Mouse (Mus musculus) kidney, adult 8-10 months (tissue): ENCODE data around the gene Ssr2.

Experiments
- DNase-seq, 2 experiments: peaks; one replicate each; pipeline ENCODE4 v3.0.0; 2022

The Ssr2 gene

DNA sequence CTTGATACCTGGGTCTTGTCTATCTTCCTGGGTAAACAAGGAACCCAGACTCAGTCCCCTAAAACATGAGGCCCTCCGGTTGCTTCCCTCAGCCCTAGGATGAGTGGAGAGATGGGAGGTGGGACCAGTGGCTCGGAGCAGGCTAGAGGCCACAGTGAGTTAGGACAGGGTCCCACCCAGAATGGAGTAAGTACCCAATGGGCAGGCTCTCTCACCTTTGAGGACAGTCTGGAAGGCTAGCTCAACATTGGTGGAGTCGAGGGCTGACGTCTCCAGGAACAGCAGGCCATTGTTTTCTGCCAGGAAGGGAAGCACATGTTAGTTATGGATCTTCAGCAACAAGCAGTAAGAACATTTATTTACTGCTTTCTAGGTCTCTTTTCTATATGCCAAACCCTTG, 33.2 kb upstream of the Ssr2 start:
- DNase-seq, result no peak

DNA sequence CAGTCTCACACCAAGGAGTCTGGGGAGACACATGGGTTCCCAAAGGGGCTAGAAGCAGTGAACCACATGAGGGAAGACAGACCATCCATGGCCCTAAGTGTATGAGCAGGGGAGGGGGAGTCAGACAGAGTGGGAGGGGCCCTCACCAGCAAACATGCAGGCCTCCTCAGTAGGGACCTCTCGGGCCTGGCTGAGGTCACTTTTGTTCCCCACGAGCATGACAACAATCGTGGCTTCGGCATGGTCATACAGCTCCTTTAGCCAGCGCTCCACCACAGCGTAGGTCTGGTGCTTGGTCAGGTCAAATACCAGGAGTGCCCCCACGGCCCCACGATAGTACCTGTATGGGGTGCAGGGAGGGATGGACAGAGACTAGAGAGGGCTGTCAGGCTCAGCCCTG, 32.5 kb upstream of the Ssr2 start:
- no peak for DNase-seq

DNA sequence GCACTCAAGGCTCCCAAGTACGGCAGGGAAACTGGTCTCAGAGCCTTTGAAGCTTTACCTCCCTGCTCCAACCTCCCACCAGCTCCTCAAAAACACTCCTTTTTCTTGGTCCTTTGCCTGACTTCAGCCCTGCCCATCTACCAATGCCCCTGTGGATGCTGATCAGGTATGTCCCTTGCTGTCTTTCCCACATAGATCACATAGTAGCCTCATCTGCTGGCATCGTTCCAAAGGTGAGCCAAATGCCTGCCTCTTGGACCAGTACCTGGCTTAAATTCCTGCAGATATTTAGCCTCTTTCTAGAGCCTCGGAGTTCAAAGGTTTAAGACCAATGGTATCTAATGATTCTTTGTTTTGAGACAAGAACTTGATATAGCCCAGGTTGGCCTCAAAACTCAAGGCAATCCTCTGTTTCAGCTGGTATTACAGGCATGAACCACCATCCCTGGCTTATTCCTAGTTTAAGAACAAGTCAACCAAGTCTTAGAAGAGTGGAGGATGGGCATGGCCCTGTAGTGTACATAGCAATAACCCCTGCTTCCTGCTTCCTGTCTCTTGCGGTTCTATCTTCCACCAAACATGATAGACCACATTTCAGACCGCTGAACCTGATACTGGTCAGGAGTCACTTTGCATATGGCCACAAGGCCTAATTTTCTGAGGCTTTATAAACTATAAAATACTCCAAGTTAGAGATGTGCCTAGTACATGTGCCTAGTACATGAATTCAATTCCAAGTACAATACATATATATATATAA, 31.8 kb upstream of the Ssr2 start:
- no peak for DNase-seq

DNA sequence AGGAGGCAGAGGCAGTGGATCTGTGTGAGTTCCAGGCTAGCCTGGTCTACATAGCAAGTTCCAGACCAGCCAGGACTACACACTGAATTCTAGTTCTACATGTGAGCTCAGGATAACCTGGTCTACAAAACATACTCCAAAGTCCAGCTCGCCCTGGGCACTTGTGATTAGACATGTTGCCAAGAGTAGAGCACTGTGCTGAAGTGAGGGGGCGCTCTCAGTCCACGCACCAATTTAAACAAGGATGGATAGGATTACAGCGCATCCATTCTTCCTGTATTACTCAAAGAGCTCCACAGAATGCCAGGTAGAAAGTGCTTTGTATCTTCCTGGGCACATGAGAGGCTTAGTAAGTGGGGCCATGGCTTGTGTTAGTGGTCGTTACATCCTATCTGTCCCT, 31.2 kb upstream of the Ssr2 start:
- peak in 1 of 2 experiments; percentile 40 for DNase-seq

DNA sequence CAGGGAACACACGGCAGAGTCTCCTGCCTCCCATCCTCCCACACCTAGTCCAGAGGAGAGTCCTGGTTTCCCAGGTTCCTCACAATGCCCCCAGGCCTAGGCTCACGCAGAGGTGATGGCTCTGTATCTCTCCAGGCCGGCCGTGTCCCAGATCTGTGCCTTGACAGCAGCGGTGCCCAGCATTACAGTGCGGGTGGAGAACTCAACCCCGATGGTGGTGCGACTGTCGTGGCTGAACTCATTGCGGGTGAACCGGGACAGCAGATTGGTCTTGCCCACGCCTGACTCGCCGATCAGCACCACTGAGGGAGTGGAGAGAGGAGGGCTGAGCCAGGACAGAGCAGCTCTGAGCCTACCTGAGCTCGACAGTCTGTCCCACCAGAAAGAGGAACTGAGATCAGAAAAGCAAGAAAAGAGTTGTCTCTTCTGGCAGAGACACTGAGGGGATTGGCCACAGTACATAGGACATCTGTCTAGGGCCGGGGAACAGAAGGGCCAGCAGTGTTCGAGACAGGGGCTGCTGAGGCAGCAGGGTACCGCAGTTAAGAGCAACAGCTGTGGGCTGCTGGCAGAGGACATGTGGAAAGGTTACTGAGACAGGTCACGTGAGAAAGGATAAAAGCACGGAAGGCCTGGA, 30.6 kb upstream of the Ssr2 start:
- no peak for DNase-seq

DNA sequence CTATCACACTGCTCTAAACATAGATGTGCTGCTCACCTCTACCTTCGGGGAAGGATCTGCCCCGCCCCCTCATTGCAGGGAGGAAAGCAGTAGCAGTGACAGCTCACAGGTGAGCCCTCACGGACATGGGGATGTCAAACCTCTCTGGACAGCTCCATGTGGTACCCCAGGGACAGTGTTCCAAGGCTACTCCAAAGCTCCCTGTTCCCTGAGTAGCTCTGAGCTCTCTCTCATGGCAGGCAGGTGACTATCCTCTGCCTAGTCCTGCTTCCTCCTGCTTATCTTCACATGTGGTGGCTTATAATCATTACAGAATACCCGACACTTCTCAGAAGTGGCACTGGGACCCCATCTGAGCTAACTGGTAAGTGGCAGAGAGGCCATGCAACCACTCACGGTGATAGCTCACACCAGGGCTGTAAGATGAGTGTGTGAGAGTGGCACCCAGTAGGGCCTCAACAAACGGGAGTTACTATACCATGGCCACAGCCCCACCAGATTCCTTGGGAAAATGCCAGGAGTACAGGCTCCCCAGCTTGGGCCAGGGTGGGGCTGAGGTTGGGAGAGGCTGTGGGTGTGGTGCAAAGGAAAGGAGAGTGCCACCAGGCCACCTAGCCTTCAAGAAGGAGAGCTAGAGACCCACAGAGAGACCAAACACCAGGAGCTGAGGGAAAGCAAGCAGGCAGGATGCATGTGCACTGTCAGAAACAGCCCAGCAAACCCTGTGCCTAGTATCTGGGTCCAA, 28.8 kb upstream of the Ssr2 start:
- no peak for DNase-seq

DNA sequence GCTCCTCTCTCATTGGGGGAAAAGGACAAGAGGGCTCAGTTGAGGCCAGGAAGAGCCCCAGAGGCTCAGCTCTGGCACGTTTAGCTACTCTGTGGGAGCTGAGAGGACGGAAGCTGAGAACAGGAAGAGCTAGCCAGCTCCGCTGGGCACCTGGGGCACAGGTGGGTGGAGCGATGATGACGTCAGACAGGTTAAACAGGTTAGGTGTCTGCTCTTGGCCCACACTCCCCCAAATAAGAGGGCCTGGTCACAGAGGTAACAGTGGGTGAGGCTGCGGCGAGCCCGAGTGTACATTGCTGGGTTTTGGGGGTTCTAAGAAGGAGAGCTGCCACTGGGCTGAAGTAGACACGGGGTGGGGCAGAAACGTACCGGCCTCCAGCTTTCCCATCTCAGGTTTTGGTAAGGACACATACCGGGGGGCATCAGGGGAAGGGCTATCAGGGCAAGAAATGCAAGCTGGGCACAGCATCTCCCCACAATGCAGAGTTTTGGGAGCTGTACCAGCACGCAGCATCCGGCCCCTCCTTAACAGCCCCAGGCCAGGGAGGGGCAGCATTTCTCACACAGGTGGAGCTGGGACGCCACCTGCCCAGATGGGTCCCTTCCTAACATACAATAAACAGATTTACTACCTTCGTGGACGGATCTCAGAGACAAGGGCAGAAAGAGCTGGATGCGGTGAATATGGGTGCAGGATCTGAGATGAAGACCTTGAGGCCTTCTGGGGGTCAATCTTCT, 27.3 kb upstream of the Ssr2 start, which contains the start of gene Rab25:
Rab25 (minus strand) TSS at position 121 of the 738 bp plus-strand sequence.
- DNase-seq, result peak; percentile 69 to 73

DNA sequence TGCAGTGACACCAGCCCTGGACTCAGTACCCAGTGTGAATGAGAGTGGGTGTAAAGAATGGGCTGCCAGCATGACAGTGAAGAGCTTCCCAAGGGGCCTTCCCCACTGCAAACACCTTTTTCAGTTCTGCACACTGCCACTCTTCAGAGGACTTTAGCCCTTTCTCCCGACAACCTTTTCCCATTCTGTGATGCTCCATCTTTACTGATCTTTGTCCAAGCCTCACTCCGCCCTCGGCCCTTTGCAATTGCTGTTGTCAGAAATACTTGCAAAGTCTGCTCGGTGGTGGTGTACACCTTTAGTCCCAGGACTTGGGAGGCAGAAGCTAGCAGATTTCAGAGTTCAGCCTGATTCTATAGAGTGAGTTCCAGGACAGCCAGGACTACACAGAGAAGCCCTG, 24.1 kb upstream of the Ssr2 start:
- DNase-seq, result peak in 1 of 2 experiments; percentile 40

DNA sequence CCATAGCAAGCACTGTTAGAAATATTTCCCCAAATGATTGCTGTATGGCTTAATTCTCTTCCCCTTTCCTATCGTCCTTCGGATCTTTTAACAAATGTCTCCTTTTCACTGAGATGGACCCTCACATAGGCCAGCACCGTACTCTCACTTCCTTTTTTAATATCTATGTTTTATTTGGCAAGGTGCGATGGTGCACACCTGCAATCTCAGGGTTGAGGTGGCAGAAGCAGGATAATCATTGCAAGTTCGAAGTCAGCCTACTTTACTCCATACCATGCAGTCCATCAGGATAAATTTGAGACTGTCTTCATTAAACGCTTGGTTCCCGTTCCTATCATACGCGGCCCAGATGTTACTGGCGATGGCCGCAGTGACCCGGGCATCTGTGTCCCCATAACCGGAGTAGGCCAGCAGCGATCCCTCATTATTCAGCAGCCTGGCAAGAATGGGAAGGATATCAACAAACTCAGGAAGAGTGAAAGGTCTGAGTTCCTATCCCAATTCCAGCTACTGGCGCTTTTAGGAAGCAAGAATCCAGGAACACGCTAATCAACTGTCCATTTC, 23.5 kb upstream of the Ssr2 start:
- DNase-seq, result no peak

DNA sequence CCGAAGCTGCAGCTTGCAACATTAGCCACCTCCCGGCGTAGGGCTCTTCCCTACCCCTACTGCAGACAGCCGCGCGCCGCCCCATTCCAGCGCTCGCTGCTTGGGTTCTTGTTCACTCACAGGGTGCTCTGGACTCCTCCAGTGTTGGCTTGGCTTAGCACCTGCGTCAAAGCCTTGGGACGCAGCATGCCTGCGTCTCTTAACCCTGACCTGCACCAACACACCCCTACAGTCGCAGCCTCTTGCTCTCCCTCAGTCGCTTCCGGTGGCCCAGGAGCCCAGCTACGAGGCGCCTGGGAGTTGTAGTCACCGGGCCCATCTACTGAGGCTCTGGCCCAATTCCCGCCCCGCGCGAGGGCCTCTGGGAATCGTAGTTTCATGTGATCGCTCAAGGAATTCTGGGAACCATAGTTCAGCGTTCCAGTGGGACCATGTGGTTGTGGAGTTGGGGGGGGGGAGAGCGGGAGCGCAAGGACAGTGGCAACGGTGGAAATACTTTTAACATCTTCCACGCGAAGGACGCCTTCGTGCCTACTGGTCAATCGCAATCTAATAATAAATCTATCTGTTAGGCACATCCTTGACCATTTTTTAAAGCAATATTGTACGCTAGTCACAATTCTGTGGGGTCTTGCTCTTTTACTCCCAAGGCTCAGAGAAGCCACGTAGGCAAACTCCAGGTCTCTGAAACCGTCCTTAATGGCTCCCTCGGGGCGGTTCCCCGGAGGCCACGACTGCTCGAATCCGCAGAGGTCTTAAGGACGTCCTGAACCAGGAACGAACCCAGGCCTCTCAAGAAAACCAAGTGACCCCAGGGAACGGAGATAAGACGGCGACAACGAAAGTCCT, 22.8 kb upstream of the Ssr2 start, which contains the start of gene Lamtor2:
Lamtor2 (minus strand) TSS at position 399 of the 849 bp plus-strand sequence.
- peak; percentile 99 for DNase-seq

DNA sequence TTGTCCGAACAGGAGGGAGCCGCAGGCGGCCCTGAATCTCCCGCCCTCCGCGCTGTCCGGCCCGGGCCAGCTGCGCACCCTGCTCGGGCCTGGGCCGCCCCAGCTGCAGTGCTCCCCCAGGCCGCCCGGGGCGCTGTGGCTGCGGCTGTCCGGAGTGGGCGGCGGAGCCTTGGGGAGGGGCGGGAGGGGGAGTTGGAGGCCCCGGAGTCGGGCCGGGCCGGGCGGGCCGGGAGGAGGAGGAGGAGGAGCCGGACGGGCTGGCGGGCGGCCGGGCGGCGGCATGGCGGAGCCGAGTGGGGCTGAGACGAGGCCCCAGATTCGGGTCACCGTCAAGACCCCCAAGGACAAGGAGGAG, 22.2 kb upstream of the Ssr2 start, which contains the start of gene Ubqln4:
Ubqln4 (plus strand) TSS at position 234 of the 355 bp plus-strand sequence.
- peak; percentile 85 to 91 for DNase-seq

DNA sequence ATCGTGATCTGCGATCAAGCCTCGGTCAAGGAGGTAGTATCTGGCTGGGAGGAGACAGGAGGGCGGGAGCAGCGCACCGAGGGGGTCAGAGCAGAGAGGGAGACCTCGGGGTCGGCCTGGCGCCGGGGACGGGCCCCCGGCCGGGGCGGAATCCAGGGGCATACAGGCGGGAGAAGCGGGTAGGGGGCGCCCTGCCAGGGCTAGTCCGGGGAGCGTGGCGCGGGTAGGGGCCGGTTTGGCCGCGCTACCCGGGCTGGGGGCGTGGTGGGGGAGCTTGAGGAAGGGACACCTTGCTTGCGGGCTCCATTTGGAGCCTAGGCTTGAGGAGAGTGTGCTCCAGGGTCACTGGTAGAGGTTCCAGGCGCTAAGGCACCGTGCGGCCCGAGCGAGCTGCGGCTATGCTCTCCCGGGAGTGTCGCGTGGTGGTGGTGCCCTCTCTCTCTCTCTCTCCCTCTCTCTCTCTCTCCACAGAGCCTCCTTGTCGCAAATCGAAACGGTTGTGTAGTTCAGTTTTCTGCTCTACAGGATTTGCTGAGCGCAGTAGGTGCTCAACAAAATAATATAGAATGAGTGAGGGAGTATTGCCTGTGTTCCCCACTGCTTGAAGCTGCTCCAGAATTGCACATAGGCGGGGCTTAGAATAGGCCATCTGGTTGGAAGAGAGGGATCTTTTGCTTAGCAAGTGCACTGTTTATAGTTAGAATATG, 21.6 kb upstream of the Ssr2 start:
- no peak for DNase-seq

DNA sequence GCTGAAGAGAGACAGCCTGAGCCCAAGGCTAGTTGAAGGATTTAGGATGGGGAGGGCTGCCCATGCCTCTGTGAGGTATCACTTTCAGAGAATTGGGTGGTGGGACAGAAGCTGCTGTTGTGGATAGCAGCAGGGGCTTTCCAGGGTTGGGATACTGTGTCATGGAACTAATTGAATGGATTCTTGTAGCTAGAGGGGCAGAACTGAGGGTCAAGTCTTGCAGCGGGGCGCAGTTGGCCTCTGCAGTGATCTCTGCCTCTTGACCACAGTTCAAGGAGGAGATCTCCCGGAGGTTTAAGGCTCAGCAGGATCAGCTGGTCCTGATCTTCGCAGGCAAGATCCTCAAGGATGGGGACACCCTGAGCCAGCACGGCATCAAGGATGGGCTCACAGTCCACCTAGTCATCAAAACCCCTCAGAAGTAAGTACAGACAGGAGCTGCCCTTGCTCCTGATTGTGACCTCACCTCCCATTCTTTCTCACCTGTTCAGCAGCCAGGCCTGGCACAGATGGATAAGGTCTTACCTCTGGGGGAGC, 20.5 kb upstream of the Ssr2 start:
- no peak for DNase-seq

DNA sequence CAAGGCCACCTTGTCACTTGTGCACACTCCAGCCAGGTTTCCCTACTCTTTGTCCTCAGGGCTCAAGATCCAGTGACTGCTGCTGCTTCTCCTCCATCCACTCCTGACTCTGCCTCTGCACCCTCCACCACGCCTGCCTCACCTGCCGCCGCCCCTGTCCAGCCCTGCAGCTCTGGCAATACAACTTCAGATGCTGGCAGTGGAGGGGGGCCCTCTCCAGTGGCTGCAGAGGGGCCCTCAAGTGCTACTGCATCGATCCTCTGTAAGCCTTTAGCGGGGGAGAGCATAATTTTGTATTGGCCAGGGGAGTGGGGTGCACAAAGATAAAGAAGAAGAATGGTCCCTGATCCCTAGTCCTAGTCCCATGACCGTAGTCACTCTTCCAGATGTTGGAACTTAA, 19.9 kb upstream of the Ssr2 start:
- DNase-seq, result no peak

DNA sequence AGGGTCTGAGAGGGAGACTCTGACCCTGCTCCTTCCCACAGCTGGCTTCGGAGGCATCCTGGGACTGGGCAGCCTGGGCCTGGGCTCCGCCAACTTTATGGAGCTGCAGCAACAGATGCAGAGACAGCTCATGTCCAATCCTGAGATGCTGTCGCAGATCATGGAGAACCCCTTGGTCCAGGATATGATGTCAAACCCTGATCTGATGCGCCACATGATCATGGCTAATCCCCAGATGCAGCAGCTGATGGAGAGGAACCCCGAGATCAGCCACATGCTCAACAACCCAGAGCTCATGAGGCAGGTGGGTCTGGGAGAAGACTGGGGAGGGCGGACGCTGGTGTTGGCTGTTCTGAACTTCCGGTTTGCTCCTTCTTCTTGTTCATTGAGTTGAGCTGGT, 19.1 kb upstream of the Ssr2 start:
- no peak for DNase-seq

DNA sequence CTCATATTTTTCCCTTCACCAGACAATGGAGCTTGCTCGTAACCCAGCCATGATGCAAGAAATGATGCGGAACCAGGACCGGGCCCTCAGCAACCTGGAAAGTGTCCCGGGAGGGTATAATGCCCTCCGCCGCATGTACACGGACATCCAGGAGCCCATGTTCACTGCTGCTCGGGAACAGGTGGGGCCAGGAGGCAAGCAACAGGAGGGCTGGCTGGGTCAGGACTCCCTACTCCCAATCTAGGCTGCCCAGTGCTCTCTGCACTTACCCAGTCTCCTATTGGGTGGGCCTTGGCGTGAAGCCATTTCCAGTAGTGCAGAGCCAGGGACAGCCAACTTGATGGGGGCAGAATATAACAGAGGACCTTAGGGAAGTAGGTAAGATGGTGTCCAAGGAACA, 16.1 kb upstream of the Ssr2 start:
- DNase-seq, result no peak

DNA sequence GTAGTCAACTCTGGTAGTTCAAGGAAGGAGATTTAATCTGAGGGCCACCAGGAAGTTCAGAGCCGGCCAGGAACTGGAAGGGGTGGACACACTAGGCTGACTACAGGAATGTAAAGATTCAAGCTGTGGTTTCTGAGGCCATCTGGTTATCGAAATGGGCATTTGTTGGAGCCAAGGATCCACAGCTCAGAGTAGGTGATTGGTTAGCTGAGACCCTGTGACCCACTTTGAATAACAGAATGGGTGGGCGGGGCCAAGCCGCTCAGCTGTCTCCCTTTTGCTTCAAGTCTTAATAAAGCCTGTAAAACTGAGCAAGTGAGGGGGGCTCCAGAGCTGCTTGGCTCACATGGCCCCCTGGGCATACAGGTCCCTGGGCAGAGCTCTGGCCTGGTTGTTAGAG, 13.7 kb upstream of the Ssr2 start:
- DNase-seq, result peak; percentile 49 to 58

DNA sequence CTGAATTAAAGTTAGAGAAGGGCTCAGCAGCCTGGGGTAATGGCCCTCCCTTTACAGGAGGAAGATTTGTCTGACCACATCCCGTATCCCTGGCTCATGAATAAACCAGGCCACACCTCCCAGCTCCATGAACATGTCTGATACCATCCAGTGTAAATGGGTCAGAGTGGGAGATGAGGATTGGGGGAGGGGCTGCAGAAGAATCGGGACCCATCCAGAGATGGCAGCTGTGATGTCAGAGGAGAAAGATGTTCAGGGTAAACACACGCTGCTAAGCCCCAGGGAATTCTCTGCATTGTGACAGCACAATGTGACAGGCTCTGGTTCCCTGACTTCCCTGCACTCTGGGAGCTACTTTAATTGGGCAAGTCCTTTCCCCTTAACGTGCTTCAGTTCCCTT, 12.2 kb upstream of the Ssr2 start:
- no peak for DNase-seq

DNA sequence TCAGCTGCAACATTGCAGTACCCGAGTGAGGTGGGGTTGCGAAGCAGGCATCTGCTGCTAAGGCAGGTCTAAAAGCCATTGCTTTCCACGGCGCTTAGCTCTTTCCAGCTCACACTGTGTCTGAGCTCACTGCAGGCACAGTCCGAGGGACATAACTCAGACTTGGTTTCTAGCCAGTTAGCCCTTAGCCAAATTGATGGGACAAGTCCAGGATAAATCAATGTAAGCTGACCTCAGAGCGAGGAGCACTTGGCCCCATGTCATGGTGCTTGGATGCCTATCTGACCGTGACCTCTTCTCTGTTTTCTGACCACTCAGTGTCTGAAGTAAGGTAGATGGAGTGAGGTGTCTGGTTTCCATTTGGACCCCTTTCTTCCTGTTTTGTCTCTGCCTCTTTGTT, 11.7 kb upstream of the Ssr2 start:
- DNase-seq, result no peak

DNA sequence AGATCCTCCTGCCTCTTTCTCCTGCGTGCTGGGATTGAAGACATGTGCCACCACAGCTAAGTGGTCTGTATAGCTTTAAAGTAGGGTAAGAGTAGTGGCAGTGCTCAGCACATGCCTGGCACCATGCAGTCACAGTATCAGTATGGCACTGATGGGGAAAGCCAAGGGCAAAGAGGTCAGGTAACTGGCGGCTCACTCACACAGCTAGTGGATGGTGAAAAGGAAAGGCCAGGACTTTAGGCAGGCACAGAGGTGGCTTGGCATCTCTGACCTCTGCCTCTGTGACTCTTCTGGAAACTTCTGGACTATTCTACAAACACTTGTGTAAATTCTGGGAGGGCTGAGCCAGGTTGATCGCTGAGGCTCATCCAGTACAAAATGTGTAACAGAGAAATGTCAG, 9.6 kb upstream of the Ssr2 start:
- no peak for DNase-seq

DNA sequence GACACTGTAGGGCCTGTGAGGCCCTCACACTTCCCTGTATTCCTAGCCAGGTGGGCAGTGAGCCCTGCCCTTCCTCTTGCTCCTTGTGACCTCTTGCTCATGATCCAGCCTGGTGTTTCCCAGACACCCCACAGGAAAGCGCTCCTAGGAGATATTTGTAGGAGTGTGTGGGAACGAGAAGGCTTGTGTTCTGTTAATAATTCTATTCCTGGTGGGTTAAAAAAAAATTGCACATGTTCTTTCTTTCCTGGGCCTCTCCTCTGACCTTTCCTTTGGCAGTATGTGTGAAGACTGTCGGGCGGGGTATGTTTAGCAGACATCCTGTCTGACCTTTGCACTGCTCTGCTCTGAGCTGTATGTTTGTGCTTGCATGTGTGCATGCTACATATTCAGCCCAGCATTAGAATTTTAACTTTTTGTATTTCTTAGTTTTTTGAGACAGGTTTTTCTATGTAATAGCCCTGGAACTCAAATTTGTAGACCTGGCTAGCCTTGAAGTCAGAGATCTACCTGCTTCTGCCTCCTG, 9.1 kb upstream of the Ssr2 start:
- DNase-seq, result no peak
